Mouse (Mus musculus) midbrain, embryonic 12.5 days (tissue): ENCODE data around the gene Exoc3l. TPM values are rescaled to one million over a fixed set of nuclear protein-coding genes. Genes with fewer than 3 reads are reported as not detected.

Experiments used
- ATAC-seq: fragments of 200-750 bp; cut with Nextera tagmentation; 2 replicates; pipeline ENCODE4 v1.8.0; 2017; ENCODE audit warnings: low read depth, moderate TSS enrichment, moderate library complexity; ENCODE audit not compliant: low FRiP score
- H3K27ac ChIP-seq: fragments of 300-500 bp; sonication (generic); replicated peaks from 2 replicates; pipeline ENCODE4 v1.5.1; 2016; ENCODE audit warnings: mild to moderate bottlenecking
- H3K27me3 ChIP-seq: fragments of 300-500 bp; sonication (generic); 2 replicates; pipeline ENCODE4 v1.6.1; 2016; ENCODE audit warnings: mild to moderate bottlenecking
- H3K36me3 ChIP-seq: fragments of 300-500 bp; sonication (generic); 2 replicates; pipeline ENCODE4 v1.6.1; 2016
- H3K4me1 ChIP-seq: fragments of 300-500 bp; sonication (generic); 2 replicates; pipeline ENCODE4 v1.6.1; 2016
- H3K4me2 ChIP-seq: fragments of 300-500 bp; sonication (generic); replicated peaks from 2 replicates; pipeline ENCODE4 v1.6.1; 2016; ENCODE audit warnings: mild to moderate bottlenecking, moderate library complexity
- H3K4me3 ChIP-seq: fragments of 300-500 bp; sonication (generic); 2 replicates; pipeline ENCODE4 v1.5.1; 2016; ENCODE audit warnings: mild to moderate bottlenecking
- H3K9ac ChIP-seq: fragments of 300-500 bp; sonication (generic); replicated peaks from 2 replicates; pipeline ENCODE4 v1.6.1; 2016; ENCODE audit warnings: mild to moderate bottlenecking, moderate library complexity
- H3K9me3 ChIP-seq: fragments of 300-500 bp; sonication (generic); 2 replicates; pipeline ENCODE4 v1.6.1; 2016; ENCODE audit warnings: mild to moderate bottlenecking
- WGBS: fragments of 180-500 bp; shearing (Covaris S2); methylation state at CpG from one replicate; pipeline ENCODE4 v1.1.7; 2016; 5-methylcytosine and 5-hydroxymethylcytosine counted together
- polyA plus RNA-seq: library from polyadenylated mRNA; unstranded; fragments of >200 nt; fragmentation: Nextera tagmentation; extraction: Ambion mirVana; gene quantifications from 2 replicates; pipeline ENCODE4 v1.2.1, GENCODE M21; 2016

Gene Exoc3l
- polyA plus RNA-seq, 1 experiment from 2014 or later = 12.0 TPM

GRCm38 (mm10) chr8:105261326-105261980 lies 34.4 kb downstream of the Exoc3l start:
- Histone ChIP-seq H3K4me2 (no peak overlapping the region), H3K9ac (no peak overlapping the region), H3K27ac (no peak overlapping the region), H3K36me3 (no peaks in the 10 kb centered on the region), H3K27me3 (peaks cover 96% of the 10 kb centered on the region), H3K4me1 (peaks cover 25% of the 10 kb centered on the region), H3K9me3 (0 out of 2 replicates have a peak, but pooled peaks cover 3% of the 10 kb centered on the region), H3K4me3 (no peak overlapping the region)
- WGBS = 88% methylated on average over 12 of the region's 12 CpGs
- ATAC-seq = no peak

- H3K27ac ChIP-seq = no peak overlapping the region
- no peak overlapping the region for H3K4me3 ChIP-seq
- no peaks in the 10 kb centered on the region for H3K9me3 ChIP-seq
- no peak overlapping the region for H3K9ac ChIP-seq
- no peak overlapping the region for H3K4me2 ChIP-seq
- WGBS = 59% methylated on average over 7 of the region's 7 CpGs
- H3K36me3 ChIP-seq = no peaks in the 10 kb centered on the region
- peaks cover 96% of the 10 kb centered on the region for H3K27me3 ChIP-seq
- peaks cover 25% of the 10 kb centered on the region for H3K4me1 ChIP-seq
- ATAC-seq = no peak
Measured at GRCm38 (mm10) chr8:105260371-105261099, 35.4 kb downstream of the Exoc3l start.

GRCm38 (mm10) chr8:105259721-105260320 lies 36.1 kb downstream of the Exoc3l start:
- ATAC-seq = peak; percentile 70
- no peak overlapping the region; the same call in 1 of the 2 replicates for H3K9ac ChIP-seq

GRCm38 (mm10) chr8:105258911-105259720 lies 36.8 kb downstream of the Exoc3l start:
- Histone ChIP-seq H3K4me3 (peak overlapping the region; percentile 42), H3K4me2 (peak overlapping the region; percentile 80), H3K36me3 (no peaks in the 10 kb centered on the region), H3K27ac (no peak overlapping the region), H3K9ac (no peak overlapping the region; the same call in 1 of the 2 replicates), H3K27me3 (peaks cover 95% of the 10 kb centered on the region), H3K4me1 (peaks cover 33% of the 10 kb centered on the region), H3K9me3 (no peaks in the 10 kb centered on the region)
- 2% methylated on average over 55 of the region's 55 CpGs for WGBS
- ATAC-seq = peak; percentile 42

More at GRCm38 (mm10) chr8:105259721-105260320, 36.1 kb downstream of the Exoc3l start:
- Histone ChIP-seq H3K4me1 (peaks cover 31% of the 10 kb centered on the region), H3K9me3 (no peaks in the 10 kb centered on the region), H3K27me3 (peaks cover 96% of the 10 kb centered on the region), H3K4me3 (peak overlapping the region; percentile 42), H3K27ac (no peak overlapping the region), H3K36me3 (no peaks in the 10 kb centered on the region), H3K4me2 (peak overlapping the region; percentile 80)
- 3% methylated on average over 30 of the region's 30 CpGs for WGBS

- Histone ChIP-seq H3K27ac (no peak overlapping the region), H3K4me2 (no peak overlapping the region), H3K27me3 (peaks cover 79% of the 10 kb centered on the region), H3K4me3 (no peak overlapping the region), H3K36me3 (peaks cover 4% of the 10 kb centered on the region; the same call in 1 of the 2 replicates), H3K4me1 (peaks cover 33% of the 10 kb centered on the region), H3K9me3 (no peaks in the 10 kb centered on the region), H3K9ac (no peak overlapping the region)
- ATAC-seq = no peak
- 70% methylated on average over 7 of the region's 7 CpGs for WGBS
Measured at GRCm38 (mm10) chr8:105257318-105258114, 38.4 kb downstream of the Exoc3l start.

- H3K27ac ChIP-seq = no peak within 1 kb of the TSS
- 1% methylated on average over 14 of the region's 14 CpGs for WGBS
- ATAC-seq = no peak
- peaks cover 32% of the 10 kb centered on the region for H3K4me1 ChIP-seq
- H3K4me3 ChIP-seq = peak within 1 kb of the TSS; percentile 52
- peaks cover 28% of the 10 kb centered on the region for H3K36me3 ChIP-seq
- peak within 1 kb of the TSS; percentile 92 for H3K4me2 ChIP-seq
- peak within 1 kb of the TSS; percentile 53 for H3K9ac ChIP-seq
- H3K27me3 ChIP-seq = peaks cover 57% of the 10 kb centered on the region
- H3K9me3 ChIP-seq = no peaks in the 10 kb centered on the region
Measured at GRCm38 (mm10) chr8:105254966-105255350, 40.9 kb downstream of the Exoc3l start, which contains the start of gene B3gnt9. TSS of gene B3gnt9 (minus strand) at chr8:105255153.

GRCm38 (mm10) chr8:105254152-105254965 lies 41.5 kb downstream of the Exoc3l start:
- WGBS = under 1% methylated on average over 73 of the region's 74 CpGs

GRCm38 (mm10) chr8:105253766-105254151 lies 42.1 kb downstream of the Exoc3l start:
- Histone ChIP-seq H3K9me3 (no peaks in the 10 kb centered on the region), H3K36me3 (peaks cover 40% of the 10 kb centered on the region), H3K4me3 (peak overlapping the region; percentile 52), H3K27me3 (peaks cover 45% of the 10 kb centered on the region), H3K9ac (0 out of 2 replicates have a peak overlapping the region, but pooled peaks have one; percentile 24), H3K27ac (no peak overlapping the region), H3K4me1 (peaks cover 20% of the 10 kb centered on the region), H3K4me2 (peak overlapping the region; percentile 92)
- WGBS = 34% methylated on average over 20 of the region's 20 CpGs
- ATAC-seq = peak; percentile 52

More at GRCm38 (mm10) chr8:105254152-105254965, 41.5 kb downstream of the Exoc3l start:
- peak; percentile 83 for ATAC-seq
- peaks cover 51% of the 10 kb centered on the region for H3K27me3 ChIP-seq
- peak overlapping the region; percentile 92 for H3K4me2 ChIP-seq
- H3K27ac ChIP-seq = no peak overlapping the region
- peak overlapping the region; percentile 53 for H3K9ac ChIP-seq
- peaks cover 34% of the 10 kb centered on the region for H3K36me3 ChIP-seq
- H3K4me1 ChIP-seq = peaks cover 26% of the 10 kb centered on the region
- H3K4me3 ChIP-seq = peak overlapping the region; percentile 52
- no peaks in the 10 kb centered on the region for H3K9me3 ChIP-seq

GRCm38 (mm10) chr8:105252680-105253537 lies 43.0 kb downstream of the Exoc3l start:
- Histone ChIP-seq H3K27me3 (peaks cover 37% of the 10 kb centered on the region), H3K4me3 (no peak overlapping the region), H3K9me3 (no peaks in the 10 kb centered on the region), H3K4me1 (peaks cover 18% of the 10 kb centered on the region), H3K36me3 (peaks cover 49% of the 10 kb centered on the region), H3K9ac (no peak overlapping the region), H3K4me2 (no peak overlapping the region; the same call in 1 of the 2 replicates), H3K27ac (no peak overlapping the region)
- no peak for ATAC-seq
- 89% methylated on average over 10 of the region's 10 CpGs for WGBS
